Mouse (Mus musculus): ENCODE data around the gene Olfr374. TPM values are rescaled to one million over a fixed set of nuclear protein-coding genes. Genes with fewer than 3 reads are reported as not detected.
"Not testable (repeated sequence)": the region's sequence is repeated elsewhere in the genome, so short reads cannot be mapped to it uniquely, and the experiment has no call there.

Olfr374 gene
- polyA plus RNA-seq (2016; fragmentation: Nextera tagmentation; extraction: Ambion mirVana): 0.15 TPM in 1 of 2 replicates, not detected in the other

- WGBS: 86% methylated on average over 3 of the region's 3 CpGs
- no peak for ATAC-seq (ENCODE audit: low FRiP score, low read depth)
Observed at GRCm38 (mm10) chr8:72106740-72107139, at the start of gene Olfr374. Olfr374 (plus strand) TSS chr8:72107040.

GRCm38 (mm10) chr8:72057643-72058042 lies 49.2 kb upstream of the Olfr374 start:
- not testable (repeated sequence) for H3K36me3 ChIP-seq; H3K4me2 ChIP-seq (replicated peaks); H3K4me3 ChIP-seq; H3K4me1 ChIP-seq; H3K27ac ChIP-seq; H3K27me3 ChIP-seq (replicated peaks); H3K9me3 ChIP-seq; H3K9ac ChIP-seq; ATAC-seq (ENCODE audit: low FRiP score, low read depth)
- 89% methylated on average over 3 of the region's 4 CpGs for WGBS

More at GRCm38 (mm10) chr8:72106740-72107139, at the start of gene Olfr374:
- Histone ChIP-seq H3K27me3 (replicated peaks) (0 out of 2 replicates have a peak, but pooled peaks cover 3% of the 10 kb centered on the region), H3K4me1 (no peaks in the 10 kb centered on the region), H3K4me3 (no peak within 1 kb of the TSS), H3K9ac (no peak within 1 kb of the TSS), H3K4me2 (replicated peaks) (no peak within 1 kb of the TSS), H3K36me3 (no peaks in the 10 kb centered on the region), H3K9me3 (peaks cover 10% of the 10 kb centered on the region; the same call in 1 of the 2 replicates), H3K27ac (no peak within 1 kb of the TSS)

GRCm38 (mm10) chr8:72066819-72067399 lies 39.9 kb upstream of the Olfr374 start:
- not testable (repeated sequence) for H3K27ac ChIP-seq

GRCm38 (mm10) chr8:72082877-72083276 lies 24.0 kb upstream of the Olfr374 start, which contains the start of gene Olfr373:
Olfr373 (plus strand) TSS chr8:72083177.
- not testable (repeated sequence) for ATAC-seq (ENCODE audit: low FRiP score, low read depth); H3K36me3 ChIP-seq; H3K4me2 ChIP-seq (replicated peaks); H3K4me1 ChIP-seq; H3K9ac ChIP-seq; H3K9me3 ChIP-seq; H3K27ac ChIP-seq; H3K4me3 ChIP-seq; H3K27me3 ChIP-seq (replicated peaks)

More at GRCm38 (mm10) chr8:72066819-72067399, 39.9 kb upstream of the Olfr374 start:
- ATAC-seq (ENCODE audit: low FRiP score, low read depth); H3K9ac ChIP-seq; H3K27me3 ChIP-seq (replicated peaks); H3K36me3 ChIP-seq; H3K4me3 ChIP-seq; H3K4me2 ChIP-seq (replicated peaks); H3K4me1 ChIP-seq; H3K9me3 ChIP-seq: not testable (repeated sequence)
- 83% methylated on average over 1 of the region's 1 CpGs for WGBS

- Histone ChIP-seq H3K27me3 (replicated peaks) (no peaks in the 10 kb centered on the region), H3K4me2 (replicated peaks) (no peak overlapping the region), H3K27ac (no peak overlapping the region), H3K9ac (no peak overlapping the region), H3K4me3 (no peak overlapping the region), H3K4me1 (no peaks in the 10 kb centered on the region), H3K9me3 (no peaks in the 10 kb centered on the region), H3K36me3 (no peaks in the 10 kb centered on the region)
- WGBS: 72% methylated on average over 5 of the region's 5 CpGs
- ATAC-seq (ENCODE audit: low FRiP score, low read depth): no peak
Observed at GRCm38 (mm10) chr8:72084744-72085143, 22.1 kb upstream of the Olfr374 start.

- not testable (repeated sequence) for ATAC-seq (ENCODE audit: low FRiP score, low read depth); H3K9ac ChIP-seq; H3K4me3 ChIP-seq; H3K27ac ChIP-seq; H3K4me2 ChIP-seq (replicated peaks); H3K9me3 ChIP-seq; H3K27me3 ChIP-seq (replicated peaks); H3K36me3 ChIP-seq; H3K4me1 ChIP-seq
- WGBS: 88% methylated on average over 3 of the region's 3 CpGs
Observed at GRCm38 (mm10) chr8:72087611-72088010, 19.2 kb upstream of the Olfr374 start.

- H3K27ac ChIP-seq; ATAC-seq (ENCODE audit: low FRiP score, low read depth); H3K27me3 ChIP-seq (replicated peaks); H3K36me3 ChIP-seq; H3K4me1 ChIP-seq; H3K9me3 ChIP-seq; H3K9ac ChIP-seq; H3K4me2 ChIP-seq (replicated peaks); H3K4me3 ChIP-seq: not testable (repeated sequence)
Observed at GRCm38 (mm10) chr8:72096721-72097120, 10.1 kb upstream of the Olfr374 start.

GRCm38 (mm10) chr8:72099377-72100103 lies 7.3 kb upstream of the Olfr374 start:
- not testable (repeated sequence) for ATAC-seq (ENCODE audit: low FRiP score, low read depth); H3K9ac ChIP-seq; H3K4me3 ChIP-seq; H3K4me1 ChIP-seq; H3K27me3 ChIP-seq (replicated peaks); H3K27ac ChIP-seq; H3K4me2 ChIP-seq (replicated peaks); H3K36me3 ChIP-seq
- H3K9me3 ChIP-seq: peaks cover 10% of the 10 kb centered on the region; the same call in 1 of the 2 replicates
- 69% methylated on average over 6 of the region's 7 CpGs for WGBS

- no peaks in the 10 kb centered on the region for H3K36me3 ChIP-seq
- H3K9me3 ChIP-seq: peaks cover 10% of the 10 kb centered on the region; the same call in 1 of the 2 replicates
- H3K4me2 ChIP-seq (replicated peaks): no peak overlapping the region
- ATAC-seq (ENCODE audit: low FRiP score, low read depth): no peak
- no peaks in the 10 kb centered on the region for H3K4me1 ChIP-seq
- 0 out of 2 replicates have a peak, but pooled peaks cover 3% of the 10 kb centered on the region for H3K27me3 ChIP-seq (replicated peaks)
- no peak overlapping the region for H3K4me3 ChIP-seq
- 26% methylated on average over 4 of the region's 4 CpGs for WGBS
- H3K9ac ChIP-seq: no peak overlapping the region
- no peak overlapping the region for H3K27ac ChIP-seq
Observed at GRCm38 (mm10) chr8:72105165-72105564, 1.7 kb upstream of the Olfr374 start.

GRCm38 (mm10) chr8:72110876-72111275 lies 4.0 kb downstream of the Olfr374 start:
- WGBS: 83% methylated on average over 6 of the region's 6 CpGs
- Histone ChIP-seq H3K4me1 (no peaks in the 10 kb centered on the region), H3K4me2 (replicated peaks) (no peak overlapping the region), H3K4me3 (no peak overlapping the region), H3K27me3 (replicated peaks) (0 out of 2 replicates have a peak, but pooled peaks cover 3% of the 10 kb centered on the region), H3K27ac (no peak overlapping the region), H3K9me3 (no peaks in the 10 kb centered on the region), H3K9ac (no peak overlapping the region), H3K36me3 (no peaks in the 10 kb centered on the region)
- no peak for ATAC-seq (ENCODE audit: low FRiP score, low read depth)

GRCm38 (mm10) chr8:72112486-72112885 lies 5.6 kb downstream of the Olfr374 start:
- ATAC-seq (ENCODE audit: low FRiP score, low read depth): no peak
- Histone ChIP-seq H3K4me1 (no peaks in the 10 kb centered on the region), H3K4me3 (no peak overlapping the region), H3K4me2 (replicated peaks) (no peak overlapping the region), H3K27ac (no peak overlapping the region), H3K9me3 (no peaks in the 10 kb centered on the region), H3K9ac (no peak overlapping the region), H3K27me3 (replicated peaks) (0 out of 2 replicates have a peak, but pooled peaks cover 3% of the 10 kb centered on the region), H3K36me3 (no peaks in the 10 kb centered on the region)
- WGBS: 75% methylated on average over 3 of the region's 3 CpGs

GRCm38 (mm10) chr8:72115202-72115601 lies 8.4 kb downstream of the Olfr374 start:
- Histone ChIP-seq H3K27ac (no peak overlapping the region), H3K9me3 (no peaks in the 10 kb centered on the region), H3K36me3 (no peaks in the 10 kb centered on the region), H3K4me2 (replicated peaks) (no peak overlapping the region), H3K9ac (no peak overlapping the region), H3K27me3 (replicated peaks) (no peaks in the 10 kb centered on the region), H3K4me1 (no peaks in the 10 kb centered on the region), H3K4me3 (no peak overlapping the region)
- ATAC-seq (ENCODE audit: low FRiP score, low read depth): no peak
- WGBS: 90% methylated on average over 2 of the region's 2 CpGs

Measured in neural tube, embryonic 12.5 days (tissue).